Mouse (Mus musculus) stomach, postnatal 0 days (tissue): Measurements from ENCODE around the gene Msi2. TPM values are rescaled to one million over a fixed set of nuclear protein-coding genes. Genes with fewer than 3 reads are reported as not detected.

ENCODE experiments used
- ATAC-seq: fragments of 200-750 bp; cut with Nextera tagmentation; 2 replicates; pipeline ENCODE4 v1.8.0; 2017; ENCODE audit not compliant: low FRiP score, low TSS enrichment
- DNase-seq: peaks from one replicate; pipeline ENCODE4 v3.0.0-alpha.2; 2016; ENCODE audit warnings: low spot score
- H3K27ac ChIP-seq: fragments of 300-500 bp; sonication (generic); replicated peaks from 2 replicates; pipeline ENCODE4 v1.5.1; 2014; ENCODE audit warnings: mild to moderate bottlenecking, control low read depth
- H3K27me3 ChIP-seq: fragments of 300-500 bp; sonication (generic); 2 replicates; pipeline ENCODE4 v1.6.1; 2014; ENCODE audit warnings: low read length; ENCODE audit not compliant: control insufficient read depth, insufficient read depth
- H3K36me3 ChIP-seq: fragments of 300-500 bp; sonication (generic); 2 replicates; pipeline ENCODE4 v1.6.1; 2014; ENCODE audit warnings: low read length, mixed read lengths; ENCODE audit not compliant: control insufficient read depth, insufficient read depth
- H3K4me1 ChIP-seq: fragments of 300-500 bp; sonication (generic); replicated peaks from 2 replicates; pipeline ENCODE4 v1.6.1; 2014; ENCODE audit warnings: antibody characterized with exemption; ENCODE audit not compliant: control insufficient read depth, insufficient read depth
- H3K4me2 ChIP-seq: fragments of 300-500 bp; sonication (generic); replicated peaks from 2 replicates; pipeline ENCODE4 v1.6.1; 2014; ENCODE audit warnings: low read depth, mild to moderate bottlenecking, control low read depth, moderate library complexity
- H3K4me3 ChIP-seq: fragments of 300-500 bp; sonication (generic); 2 replicates; pipeline ENCODE4 v1.5.1; 2014; ENCODE audit warnings: low read depth, low read length, control low read depth
- H3K9ac ChIP-seq: fragments of 300-500 bp; sonication (generic); 2 replicates; pipeline ENCODE4 v1.6.1; 2014; ENCODE audit warnings: mild to moderate bottlenecking, low read length, control low read depth, mixed read lengths
- H3K9me3 ChIP-seq: fragments of 300-500 bp; sonication (generic); 2 replicates; pipeline ENCODE4 v1.6.1; 2016; ENCODE audit warnings: low read length; ENCODE audit not compliant: control insufficient read depth
- CTCF ChIP-seq: IDR thresholded peaks from 2 replicates; pipeline ENCODE4 v1.5.1; 2016; ENCODE audit warnings: antibody characterized with exemption, low read depth, mild to moderate bottlenecking, moderate library complexity
- EP300 ChIP-seq: optimal IDR thresholded peaks from 2 replicates; pipeline ENCODE3; 2016; ENCODE audit warnings: antibody characterized with exemption
- WGBS: fragments of 180-500 bp; shearing (Covaris S2); extraction: QIAGEN DNeasy Blood & Tissue Kit; methylation state at CpG from one replicate; pipeline ENCODE4 v1.1.7; 2014; 5-methylcytosine and 5-hydroxymethylcytosine counted together
- polyA plus RNA-seq: library from polyadenylated mRNA; unstranded; fragments of >200 nt; fragmentation: Nextera tagmentation; extraction: Ambion mirVana; gene quantifications from 2 replicates; pipeline ENCODE4 v1.2.1, GENCODE M21; 2015

Gene Msi2
- polyA plus RNA-seq, 1 experiment from 2014 or later: 6.7 TPM

DNA sequence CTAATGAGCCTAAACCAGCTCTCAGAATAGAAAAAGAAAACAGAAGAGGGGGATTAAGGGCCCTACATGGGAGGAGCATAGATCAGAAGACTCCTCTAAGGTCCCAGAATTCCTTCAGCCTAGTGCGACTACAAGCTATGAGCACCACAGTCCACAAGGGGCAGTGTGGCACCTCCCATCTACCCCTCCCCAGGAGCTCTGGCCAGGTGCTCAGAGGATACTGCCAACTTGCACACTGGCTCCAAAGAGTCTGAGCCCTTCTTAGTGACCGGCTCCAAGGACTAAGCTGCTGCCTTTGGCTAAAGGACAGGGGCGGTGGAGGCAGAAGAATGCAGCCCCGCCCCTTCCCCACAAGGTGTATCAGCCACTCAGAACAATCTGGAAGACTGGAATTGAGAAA is 205.7 kb downstream of the Msi2 start:
- TF ChIP-seq CTCF: peak; percentile 82
- TF ChIP-seq EP300: no peak
- H3K4me3 ChIP-seq: no peak overlapping the region
- no peak overlapping the region for H3K4me2 ChIP-seq
- 0 out of 2 replicates have a peak overlapping the region, but pooled peaks have one; percentile 8 for H3K27ac ChIP-seq
- H3K9ac ChIP-seq: no peak overlapping the region
- no peaks in the 10 kb centered on the region for H3K9me3 ChIP-seq
- WGBS: 34% methylated on average over 4 of the region's 4 CpGs
- peak; percentile 58 for ATAC-seq
- peak; percentile 76 for DNase-seq
- H3K27me3 ChIP-seq: no peaks in the 10 kb centered on the region
- H3K4me1 ChIP-seq: peaks cover 10% of the 10 kb centered on the region
- H3K36me3 ChIP-seq: no peaks in the 10 kb centered on the region

DNA sequence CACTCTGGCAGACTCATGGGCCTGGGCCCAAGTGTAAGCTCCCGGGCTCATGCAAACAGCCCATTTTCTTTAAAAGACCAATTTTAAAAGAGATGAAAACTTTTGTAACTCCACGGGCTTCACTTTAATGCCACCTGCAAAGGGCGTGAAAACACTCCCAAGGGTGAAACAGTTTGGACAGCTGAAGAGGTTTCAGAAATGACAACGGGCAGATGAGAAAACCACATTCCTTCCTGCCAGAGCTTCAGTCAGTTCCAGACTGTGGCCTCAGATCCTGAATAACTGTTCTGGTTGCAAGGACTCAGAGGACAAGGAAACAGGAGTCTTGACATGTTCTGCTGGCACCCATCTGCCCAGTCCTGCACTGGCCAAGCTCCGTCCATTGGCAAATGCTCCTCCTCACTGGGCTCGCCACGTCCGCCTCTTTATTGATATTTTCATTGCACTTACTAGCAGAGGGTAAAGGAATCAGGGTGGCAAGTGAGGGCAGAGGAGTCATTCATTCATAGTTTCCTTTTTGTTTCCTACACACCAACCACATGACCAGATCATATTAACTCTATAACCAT is 207.9 kb downstream of the Msi2 start:
- H3K9ac ChIP-seq: no peak overlapping the region
- no peak for DNase-seq

DNA sequence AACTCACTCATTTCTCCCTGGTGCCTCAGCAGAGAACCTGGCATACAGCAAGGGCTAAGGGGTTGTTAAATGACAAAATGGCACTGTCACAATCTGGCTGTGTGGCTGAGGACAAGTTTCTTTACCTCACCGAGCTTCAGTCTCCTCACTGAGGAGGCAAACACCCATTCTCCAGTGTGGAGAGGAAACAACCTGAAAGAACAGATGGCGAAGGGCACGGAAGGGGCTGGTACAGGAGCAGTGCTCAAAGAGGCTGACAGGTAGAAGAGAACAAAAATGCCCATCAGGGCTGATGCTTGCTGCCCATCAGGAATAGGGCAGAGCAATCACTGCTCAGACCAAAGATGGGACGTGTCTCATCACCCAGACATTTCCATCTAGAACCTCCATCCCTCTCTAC is 208.8 kb downstream of the Msi2 start:
- Histone ChIP-seq H3K9me3 (no peaks in the 10 kb centered on the region), H3K9ac (no peak overlapping the region), H3K4me3 (no peak overlapping the region), H3K36me3 (no peaks in the 10 kb centered on the region), H3K4me2 (no peak overlapping the region), H3K27ac (no peak overlapping the region), H3K4me1 (no peaks in the 10 kb centered on the region; the same call in 1 of the 2 replicates), H3K27me3 (no peaks in the 10 kb centered on the region)
- ATAC-seq (no peak), DNase-seq (no peak)
- WGBS: 97% methylated on average over 4 of the region's 4 CpGs
- TF ChIP-seq EP300 (no peak), CTCF (no peak)

More for the DNA sequence above, 207.9 kb downstream of the Msi2 start:
- no peaks in the 10 kb centered on the region for H3K9me3 ChIP-seq
- H3K27me3 ChIP-seq: no peaks in the 10 kb centered on the region
- no peak overlapping the region for H3K4me2 ChIP-seq
- no peaks in the 10 kb centered on the region for H3K36me3 ChIP-seq
- no peak overlapping the region for H3K4me3 ChIP-seq
- ATAC-seq: no peak
- H3K4me1 ChIP-seq: no peaks in the 10 kb centered on the region; the same call in 1 of the 2 replicates
- no peak overlapping the region for H3K27ac ChIP-seq
- WGBS: 80% methylated on average over 8 of the region's 8 CpGs
- TF ChIP-seq EP300 (no peak), CTCF (no peak)

DNA sequence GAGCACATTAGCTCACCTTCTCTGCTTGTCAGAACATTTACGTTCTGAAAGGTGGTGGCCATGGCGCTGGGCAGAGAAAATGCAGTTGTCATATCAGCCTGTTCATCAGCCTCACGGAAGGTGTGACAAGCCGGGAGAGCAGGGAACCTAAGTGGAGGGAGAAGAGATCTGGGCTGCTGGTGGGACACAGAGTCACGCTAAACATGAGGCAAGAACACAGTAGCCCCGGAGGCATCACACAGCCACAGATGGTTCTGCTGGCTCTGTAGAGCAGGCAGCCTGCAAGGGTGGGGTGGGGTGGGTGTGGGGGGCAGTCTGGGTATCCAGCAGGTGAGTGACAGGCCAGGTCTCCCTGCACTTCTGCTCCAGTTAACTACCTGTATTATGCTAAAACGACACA is 210.2 kb downstream of the Msi2 start:
- no peak for TF ChIP-seq CTCF
- no peak for TF ChIP-seq EP300
- DNase-seq (no peak), ATAC-seq (no peak)
- no peak overlapping the region for H3K9ac ChIP-seq
- no peak overlapping the region for H3K27ac ChIP-seq
- 78% methylated on average over 7 of the region's 7 CpGs for WGBS
- H3K9me3 ChIP-seq: no peaks in the 10 kb centered on the region
- H3K36me3 ChIP-seq: no peaks in the 10 kb centered on the region
- no peak overlapping the region for H3K4me3 ChIP-seq
- no peaks in the 10 kb centered on the region for H3K27me3 ChIP-seq
- no peaks in the 10 kb centered on the region; the same call in 1 of the 2 replicates for H3K4me1 ChIP-seq
- no peak overlapping the region for H3K4me2 ChIP-seq

DNA sequence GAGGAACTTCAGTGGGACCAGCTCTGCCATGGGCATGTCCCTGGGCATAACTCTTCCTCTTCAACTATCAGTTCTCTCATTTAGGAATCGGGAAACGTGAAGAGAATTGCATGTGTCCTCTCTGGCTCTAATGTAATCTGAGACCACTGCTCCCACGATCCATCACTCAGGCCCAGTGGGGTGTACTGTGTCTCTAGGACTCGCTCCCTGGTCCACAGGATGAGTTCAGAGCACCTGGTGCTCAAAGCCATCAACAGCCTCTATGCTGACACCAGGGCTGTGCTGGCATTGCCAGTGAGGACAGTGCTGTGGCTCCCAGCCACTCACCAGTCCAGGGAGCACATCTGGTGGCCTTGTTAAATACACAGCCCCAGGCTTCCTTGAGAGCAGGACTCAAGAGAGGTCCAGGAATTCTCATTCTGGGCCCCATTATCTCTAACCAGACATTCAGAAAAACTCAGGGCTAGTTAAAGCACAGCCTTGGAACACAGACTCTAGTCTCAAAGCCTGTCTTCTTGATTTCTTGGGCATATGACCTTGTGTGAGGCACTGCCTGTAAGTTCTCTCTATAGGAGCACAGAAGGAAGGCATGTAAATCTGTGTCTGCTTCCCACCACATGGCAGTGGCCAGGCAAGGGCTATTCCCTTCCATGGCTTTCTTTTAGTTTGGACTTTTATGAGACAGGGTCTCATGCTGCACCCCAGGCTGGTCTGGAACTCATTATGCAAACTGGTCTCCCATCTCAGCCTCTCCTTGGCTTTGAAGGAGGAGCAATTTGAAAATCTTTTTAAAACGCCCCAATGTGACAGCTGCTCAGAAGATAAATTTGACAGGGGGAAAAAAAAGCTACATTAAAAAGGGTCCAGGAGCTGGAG is 211.5 kb downstream of the Msi2 start:
- no peak overlapping the region for H3K4me2 ChIP-seq
- WGBS: 67% methylated on average over 5 of the region's 5 CpGs
- no peak overlapping the region for H3K4me3 ChIP-seq
- H3K27ac ChIP-seq: no peak overlapping the region
- H3K27me3 ChIP-seq: no peaks in the 10 kb centered on the region
- no peak for DNase-seq
- no peaks in the 10 kb centered on the region for H3K4me1 ChIP-seq
- ATAC-seq: no peak
- no peak overlapping the region for H3K9ac ChIP-seq
- TF ChIP-seq CTCF: no peak
- TF ChIP-seq EP300: no peak
- H3K36me3 ChIP-seq: no peaks in the 10 kb centered on the region
- H3K9me3 ChIP-seq: no peaks in the 10 kb centered on the region

DNA sequence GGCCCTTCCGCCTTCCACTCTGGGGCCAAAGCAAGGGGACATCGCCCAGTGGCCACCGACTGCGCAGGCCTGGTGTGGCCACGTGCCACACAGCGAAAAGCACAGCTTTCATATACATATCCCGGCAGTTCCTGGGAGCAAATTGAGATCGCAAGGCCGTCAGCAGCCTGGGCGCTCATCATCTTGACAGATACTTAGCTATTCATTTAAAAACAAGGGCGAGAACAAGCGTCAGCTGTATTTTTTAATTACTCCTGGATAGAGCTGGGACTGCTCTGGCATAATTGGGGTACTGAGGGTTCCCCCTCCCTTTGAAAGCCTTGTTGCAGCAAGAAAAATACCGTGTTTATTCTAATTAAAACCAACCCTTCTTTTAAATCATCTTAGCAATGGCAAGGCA is 212.2 kb downstream of the Msi2 start:
- DNase-seq (no peak), ATAC-seq (no peak)
- Histone ChIP-seq H3K4me1 (no peaks in the 10 kb centered on the region), H3K27me3 (no peaks in the 10 kb centered on the region), H3K36me3 (no peaks in the 10 kb centered on the region), H3K4me2 (no peak overlapping the region), H3K9ac (no peak overlapping the region), H3K4me3 (no peak overlapping the region), H3K27ac (no peak overlapping the region), H3K9me3 (no peaks in the 10 kb centered on the region)
- no peak for TF ChIP-seq CTCF
- TF ChIP-seq EP300: no peak
- WGBS: 94% methylated on average over 13 of the region's 13 CpGs
